Mouse (Mus musculus) liver, embryonic 16.5 days (tissue): ENCODE measurements around the gene Chn2. TPM values are rescaled to one million over a fixed set of nuclear protein-coding genes. Genes with fewer than 3 reads are reported as not detected.
A peak's percentile ranks its signal among the peaks of the same experiment; 100 is the strongest.

Experiments used
- ATAC-seq: fragments of 200-750 bp; cut with Nextera tagmentation; 2 replicates; pipeline ENCODE4 v1.8.0; 2017; ENCODE audit warnings: low read depth, mild to moderate bottlenecking, moderate number of reproducible peaks, moderate library complexity
- H3K27ac ChIP-seq: fragments of 300-500 bp; sonication (generic); 2 replicates; pipeline ENCODE4 v1.5.1; 2014; ENCODE audit warnings: mild to moderate bottlenecking, low read length
- H3K27me3 ChIP-seq: fragments of 300-500 bp; sonication (generic); 2 replicates; pipeline ENCODE4 v1.6.1; 2014; ENCODE audit warnings: low read depth, low read length, mixed read lengths; ENCODE audit not compliant: control insufficient read depth, insufficient read depth
- H3K36me3 ChIP-seq: fragments of 300-500 bp; sonication (generic); 2 replicates; pipeline ENCODE4 v1.6.1; 2014; ENCODE audit warnings: mild to moderate bottlenecking; ENCODE audit not compliant: control insufficient read depth, insufficient read depth
- H3K4me1 ChIP-seq: fragments of 300-500 bp; sonication (generic); 2 replicates; pipeline ENCODE4 v1.6.1; 2014; ENCODE audit warnings: low read depth, low read length, mixed read lengths; ENCODE audit not compliant: control insufficient read depth
- H3K4me2 ChIP-seq: fragments of 300-500 bp; sonication (generic); 2 replicates; pipeline ENCODE4 v1.6.1; 2014; ENCODE audit warnings: low read depth, low read length, mixed read lengths
- H3K4me3 ChIP-seq: fragments of 300-500 bp; sonication (generic); 2 replicates; pipeline ENCODE4 v1.5.1; 2014; ENCODE audit warnings: low read depth, mild to moderate bottlenecking, low read length
- H3K9ac ChIP-seq: fragments of 300-500 bp; sonication (generic); 2 replicates; pipeline ENCODE4 v1.6.1; 2014; ENCODE audit warnings: low read depth, low read length
- H3K9me3 ChIP-seq: fragments of 300-500 bp; sonication (generic); replicated peaks from 2 replicates; pipeline ENCODE4 v1.6.1; 2016; ENCODE audit warnings: low read length; ENCODE audit not compliant: control insufficient read depth
- WGBS: fragments of 180-500 bp; shearing (Covaris S2); extraction: QIAGEN DNeasy Blood & Tissue Kit; methylation state at CpG from one replicate; pipeline ENCODE4 v1.1.7; 2014; ENCODE audit not compliant: insufficient replicate concordance; 5-methylcytosine and 5-hydroxymethylcytosine counted together
- polyA plus RNA-seq: library from polyadenylated mRNA; unstranded; fragments of >200 nt; fragmentation: Nextera tagmentation; extraction: Ambion mirVana; gene quantifications from 2 replicates; pipeline ENCODE4 v1.2.1, GENCODE M21; 2015

Gene Chn2
- polyA plus RNA-seq, 1 experiment from 2014 or later: 4.2 TPM

GRCm38 (mm10) chr6:54223529-54223928, 184.2 kb downstream of the Chn2 start:
- Histone ChIP-seq H3K4me3 (no peak overlapping the region), H3K27ac (no peak overlapping the region), H3K36me3 (no peaks in the 10 kb centered on the region), H3K4me2 (no peak overlapping the region), H3K9ac (no peak overlapping the region), H3K4me1 (no peaks in the 10 kb centered on the region), H3K9me3 (no peaks in the 10 kb centered on the region), H3K27me3 (no peaks in the 10 kb centered on the region)
- ATAC-seq: no peak
- WGBS: 79% methylated on average over 4 of the region's 4 CpGs

GRCm38 (mm10) chr6:54224325-54224724, 185.0 kb downstream of the Chn2 start:
- Histone ChIP-seq H3K9me3 (no peaks in the 10 kb centered on the region), H3K4me1 (no peaks in the 10 kb centered on the region), H3K9ac (no peak overlapping the region), H3K36me3 (no peaks in the 10 kb centered on the region), H3K27me3 (no peaks in the 10 kb centered on the region), H3K4me3 (no peak overlapping the region), H3K4me2 (no peak overlapping the region), H3K27ac (no peak overlapping the region)
- WGBS: 72% methylated on average over 11 of the region's 11 CpGs
- no peak for ATAC-seq

DNA sequence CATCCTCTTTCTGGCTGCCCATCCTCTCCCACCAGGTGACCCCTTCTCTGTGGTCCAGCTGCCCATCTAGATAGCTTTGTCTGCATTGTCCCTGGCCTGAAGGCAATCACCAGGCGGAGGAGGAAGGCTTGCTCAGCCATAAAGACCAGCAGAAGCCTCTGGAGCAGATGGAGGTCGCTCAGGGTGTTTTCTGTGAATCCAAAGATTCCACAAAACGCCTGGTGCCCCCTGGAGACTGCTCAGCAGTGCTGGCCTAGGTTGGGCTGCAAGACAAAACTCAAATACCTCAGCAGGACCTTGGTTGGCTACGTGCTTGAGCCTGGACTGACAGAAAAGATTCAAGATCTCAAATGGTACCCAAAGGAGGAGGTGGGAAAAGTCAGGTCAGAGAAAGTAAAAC, 186.0 kb downstream of the Chn2 start:
- Histone ChIP-seq H3K36me3 (no peaks in the 10 kb centered on the region), H3K4me1 (no peaks in the 10 kb centered on the region), H3K27ac (no peak overlapping the region), H3K4me3 (no peak overlapping the region), H3K9me3 (no peaks in the 10 kb centered on the region), H3K27me3 (no peaks in the 10 kb centered on the region), H3K9ac (no peak overlapping the region), H3K4me2 (no peak overlapping the region)
- no peak for ATAC-seq
- WGBS: 54% methylated on average over 4 of the region's 4 CpGs

GRCm38 (mm10) chr6:54227061-54227460, 187.7 kb downstream of the Chn2 start:
- Histone ChIP-seq H3K9ac (no peak overlapping the region), H3K27ac (no peak overlapping the region), H3K4me3 (no peak overlapping the region), H3K4me1 (no peaks in the 10 kb centered on the region), H3K9me3 (no peaks in the 10 kb centered on the region), H3K36me3 (no peaks in the 10 kb centered on the region), H3K27me3 (no peaks in the 10 kb centered on the region), H3K4me2 (no peak overlapping the region)
- peak; percentile 50; the same call in 1 of the 2 replicates for ATAC-seq
- WGBS: 63% methylated on average over 3 of the region's 3 CpGs

- Histone ChIP-seq H3K4me3 (no peak overlapping the region), H3K27ac (no peak overlapping the region), H3K9ac (no peak overlapping the region), H3K4me2 (no peak overlapping the region), H3K27me3 (no peaks in the 10 kb centered on the region), H3K9me3 (no peaks in the 10 kb centered on the region), H3K4me1 (no peaks in the 10 kb centered on the region), H3K36me3 (no peaks in the 10 kb centered on the region)
- no peak for ATAC-seq
- WGBS: 64% methylated on average over 9 of the region's 9 CpGs
Measured at GRCm38 (mm10) chr6:54228421-54228820, 189.1 kb downstream of the Chn2 start.

DNA sequence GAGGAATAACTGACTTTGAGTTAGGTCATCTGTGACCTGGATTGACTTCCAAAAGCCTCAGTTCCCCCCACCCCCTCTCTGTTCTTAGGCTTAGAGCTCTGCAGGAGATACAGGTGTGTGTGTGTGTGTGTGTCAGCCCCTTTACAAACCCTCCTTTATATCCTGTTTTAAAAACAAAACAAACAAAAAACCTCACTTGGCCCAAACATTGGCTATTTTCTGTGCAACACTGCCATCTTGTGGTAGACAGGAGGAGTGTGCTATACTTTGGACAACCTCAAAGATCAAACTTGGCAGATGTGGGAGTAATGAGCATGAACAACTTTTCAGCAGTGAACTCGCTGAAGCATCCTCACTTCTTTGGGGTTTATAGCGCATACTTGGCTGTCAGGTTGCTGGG, 189.5 kb downstream of the Chn2 start:
- Histone ChIP-seq H3K4me3 (no peak overlapping the region), H3K9me3 (no peaks in the 10 kb centered on the region), H3K36me3 (no peaks in the 10 kb centered on the region), H3K27ac (no peak overlapping the region), H3K4me1 (no peaks in the 10 kb centered on the region), H3K27me3 (no peaks in the 10 kb centered on the region), H3K9ac (no peak overlapping the region), H3K4me2 (no peak overlapping the region)
- 5% methylated on average over 2 of the region's 2 CpGs for WGBS
- ATAC-seq: no peak; the same call in 1 of the 2 replicates

DNA sequence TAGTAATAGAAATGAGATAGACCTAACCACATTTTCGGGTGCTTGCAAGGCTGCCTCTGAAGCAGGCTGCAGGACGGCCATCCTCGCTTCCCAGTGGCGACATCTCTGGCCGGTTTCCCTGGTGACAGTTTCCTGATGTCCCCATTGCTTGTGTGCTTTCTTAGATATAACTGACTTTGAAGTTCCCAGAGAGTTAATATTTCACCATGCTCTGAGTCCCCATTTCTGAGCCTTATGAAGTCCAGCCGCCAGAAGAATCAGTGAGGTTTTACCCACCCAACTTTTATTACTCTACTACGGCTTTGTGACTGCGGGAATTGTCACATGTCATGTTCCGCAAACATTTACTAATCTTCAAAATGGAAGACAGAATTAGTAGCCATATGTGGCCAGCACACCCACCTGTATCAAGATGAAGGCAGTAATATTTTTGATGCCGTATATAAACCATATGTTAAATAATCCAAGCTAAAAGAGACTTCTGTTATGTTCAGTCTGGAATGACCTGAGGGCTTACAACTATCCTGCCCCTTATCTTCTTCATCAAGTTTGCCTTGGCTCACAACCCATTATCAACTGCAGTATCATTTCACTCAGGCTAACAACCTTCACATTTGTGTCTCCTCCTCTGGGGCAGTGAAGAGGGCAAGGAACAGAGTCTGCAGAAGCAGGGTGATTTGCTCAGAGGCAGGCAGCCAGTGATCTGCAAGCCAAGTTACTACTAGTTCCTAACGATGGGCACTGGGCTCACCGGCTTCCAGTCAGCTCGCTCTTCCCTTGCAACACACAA, 192.6 kb downstream of the Chn2 start:
- H3K9ac ChIP-seq: no peak overlapping the region
- WGBS: 66% methylated on average over 13 of the region's 13 CpGs
- H3K36me3 ChIP-seq: no peaks in the 10 kb centered on the region
- ATAC-seq: no peak; the same call in 1 of the 2 replicates
- H3K4me2 ChIP-seq: no peak overlapping the region
- no peaks in the 10 kb centered on the region for H3K27me3 ChIP-seq
- H3K4me3 ChIP-seq: no peak overlapping the region
- H3K27ac ChIP-seq: no peak overlapping the region
- no peaks in the 10 kb centered on the region for H3K4me1 ChIP-seq
- H3K9me3 ChIP-seq: no peaks in the 10 kb centered on the region

DNA sequence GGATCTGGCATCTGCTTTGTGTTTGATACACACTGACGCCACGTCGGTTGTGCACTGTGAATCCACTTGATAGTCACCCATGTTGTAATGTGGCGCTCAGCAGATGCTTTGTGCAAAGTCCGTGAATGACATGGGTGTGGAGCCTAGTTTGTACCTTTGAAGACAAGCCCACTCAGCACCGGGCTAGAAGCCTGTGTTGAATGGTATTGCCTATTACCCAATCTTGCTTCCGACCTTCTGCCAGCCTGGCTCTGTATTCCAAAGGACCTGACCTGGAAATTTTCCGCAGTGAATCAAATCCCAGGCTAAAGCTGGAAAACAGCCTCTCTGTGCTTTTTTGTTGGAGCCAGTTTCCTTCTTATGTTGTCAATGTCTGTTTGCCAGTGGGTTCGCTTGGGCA, 197.1 kb downstream of the Chn2 start:
- Histone ChIP-seq H3K9me3 (no peaks in the 10 kb centered on the region), H3K36me3 (no peaks in the 10 kb centered on the region), H3K27me3 (no peaks in the 10 kb centered on the region), H3K4me3 (no peak overlapping the region), H3K4me1 (no peaks in the 10 kb centered on the region), H3K27ac (no peak overlapping the region), H3K9ac (no peak overlapping the region), H3K4me2 (no peak overlapping the region)
- ATAC-seq: no peak
- 70% methylated on average over 9 of the region's 9 CpGs for WGBS

DNA sequence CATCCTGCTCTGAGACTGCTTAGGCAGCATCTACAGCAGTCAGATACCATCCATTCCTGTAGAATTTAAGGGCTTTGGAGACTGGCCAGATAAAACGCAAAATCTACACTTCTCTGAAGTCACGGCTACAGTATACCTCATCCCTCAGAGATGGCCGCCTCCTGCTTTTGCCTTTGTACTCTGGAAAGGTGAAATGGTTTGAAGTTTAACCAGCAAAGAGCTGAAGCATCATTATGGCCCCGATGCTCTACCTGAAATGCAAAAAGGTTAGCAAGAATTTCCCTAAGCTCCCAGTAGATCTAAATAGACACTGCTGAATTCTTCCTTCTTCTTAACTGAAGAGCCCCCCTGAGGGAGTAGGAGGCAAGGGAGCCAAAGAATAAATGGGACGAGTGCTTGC, 202.4 kb downstream of the Chn2 start:
- H3K27ac ChIP-seq: peak overlapping the region; percentile 2; the same call in 1 of the 2 replicates
- no peaks in the 10 kb centered on the region for H3K27me3 ChIP-seq
- H3K4me2 ChIP-seq: no peak overlapping the region
- H3K9ac ChIP-seq: no peak overlapping the region
- WGBS: 53% methylated on average over 5 of the region's 5 CpGs
- no peaks in the 10 kb centered on the region for H3K9me3 ChIP-seq
- H3K36me3 ChIP-seq: no peaks in the 10 kb centered on the region
- no peaks in the 10 kb centered on the region for H3K4me1 ChIP-seq
- H3K4me3 ChIP-seq: no peak overlapping the region
- peak; percentile 43; the same call in 1 of the 2 replicates for ATAC-seq
